Mouse (Mus musculus): ENCODE results near the gene Ece2.

DNA sequence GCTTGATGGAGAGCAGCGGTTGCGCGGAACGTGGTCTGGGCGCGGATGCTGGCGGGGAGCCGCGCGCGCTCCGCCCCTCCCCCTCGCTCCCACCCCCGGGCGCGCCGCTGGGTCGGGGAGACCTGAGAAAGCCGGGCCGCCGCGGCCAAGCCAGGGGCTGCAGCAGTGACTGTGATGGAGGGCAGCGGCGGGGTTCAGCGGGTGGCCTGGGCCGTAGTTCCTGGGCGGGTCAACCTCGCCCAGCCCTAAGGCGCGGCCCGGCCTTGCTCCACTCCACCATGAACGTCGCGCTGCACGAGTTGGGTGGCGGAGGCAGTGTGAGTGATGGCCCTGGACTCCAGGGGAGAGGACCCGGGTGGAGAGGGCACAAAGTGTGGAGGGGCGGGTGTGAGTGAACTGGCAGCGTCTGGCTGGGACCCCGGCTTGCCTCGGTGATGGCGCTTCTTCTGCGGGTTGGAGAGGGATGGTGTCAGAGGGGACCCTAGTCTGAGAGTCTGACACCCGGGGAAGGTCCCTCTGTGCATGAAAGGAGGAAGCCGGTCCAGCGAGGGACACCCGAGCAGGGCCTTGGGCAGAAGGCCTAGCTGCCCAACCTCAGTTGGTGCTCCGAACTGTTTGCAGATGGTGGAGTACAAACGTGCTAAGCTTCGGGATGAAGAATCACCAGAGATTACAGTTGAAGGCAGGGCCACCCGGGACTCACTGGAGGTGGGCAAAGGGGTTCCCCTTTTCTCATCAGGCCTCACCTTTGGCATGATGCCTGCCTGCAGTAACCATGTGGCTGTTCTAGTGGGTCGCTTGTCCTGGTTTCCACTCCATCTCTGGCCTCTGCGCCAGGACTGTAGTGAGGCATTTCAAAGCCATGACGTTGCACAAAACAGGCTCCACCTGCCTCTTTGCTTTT is at the start of gene Ece2:
- TF ChIP-seq POLR2A (IDR thresholded peaks at IDR 0.05; ENCODE audit: insufficient read depth, low read depth, low read length) = 0 out of 2 replicates have a peak, but pooled peaks have one; percentile 38
- no peak for TF ChIP-seq CTCF (IDR thresholded peaks at IDR 0.05; ENCODE audit: insufficient read depth, low read depth, low read length)
